Mouse (Mus musculus) MEL (cell line): ENCODE measurements around the gene Calhm2. TPM values are rescaled to one million over a fixed set of nuclear protein-coding genes. Genes with fewer than 3 reads are reported as not detected.

Experiments
- DNase-seq: peaks from one replicate; pipeline ENCODE4 v3.0.0; 2011; ENCODE audit warnings: low read depth, low spot score
- H3K27ac ChIP-seq: 2 replicates; pipeline ENCODE4 v1.5.1; 2012; ENCODE audit warnings: low read depth, mild to moderate bottlenecking, control low read depth, low read length, moderate library complexity; ENCODE audit not compliant: control insufficient read depth
- H3K27me3 ChIP-seq, 2 experiments: fragments of 150-350 bp in 1 of 2; sonication (generic) in 1 of 2; 2 replicates each; pipeline ENCODE4 v1.6.1; 2012; ENCODE audit warnings: low read length in 2 of 2, mild to moderate bottlenecking in 2 of 2, improper control_type of control experiment in 1 of 2, moderate library complexity in 1 of 2; ENCODE audit not compliant: insufficient read depth in 2 of 2, control insufficient read depth in 1 of 2
- H3K36me3 ChIP-seq, 2 experiments: 2 replicates each; pipeline ENCODE4 v1.6.1; 2012 to 2014; ENCODE audit warnings: low read length in 2 of 2, improper control_type of control experiment in 1 of 2, inconsistent platforms in 1 of 2, mild to moderate bottlenecking in 1 of 2; ENCODE audit not compliant: insufficient read depth in 2 of 2, control insufficient read depth in 1 of 2
- H3K4me1 ChIP-seq, 2 experiments: fragments of 150-350 bp in 1 of 2; sonication (generic) in 1 of 2; 2 replicates each; pipeline ENCODE4 v1.6.1; 2012; ENCODE audit warnings: low read length in 2 of 2, improper control_type of control experiment in 1 of 2, mild to moderate bottlenecking in 1 of 2; ENCODE audit not compliant: insufficient read depth in 2 of 2, control insufficient read depth in 1 of 2
- H3K4me3 ChIP-seq, 2 experiments: fragments of 150-350 bp in 1 of 2; sonication (generic) in 1 of 2; 2 replicates each; pipeline ENCODE4 v1.5.1; 2012; ENCODE audit warnings: low read depth in 2 of 2, low read length in 2 of 2, mild to moderate bottlenecking in 2 of 2, moderate library complexity in 2 of 2, control low read depth in 1 of 2, improper control_type of control experiment in 1 of 2; ENCODE audit not compliant: control insufficient read depth in 1 of 2, insufficient read depth in 1 of 2
- H3K79me2 ChIP-seq: 2 replicates; pipeline ENCODE4 v1.6.1; 2012; ENCODE audit warnings: mild to moderate bottlenecking, low read length, moderate library complexity; ENCODE audit not compliant: control insufficient read depth, poor library complexity, insufficient read depth
- H3K9ac ChIP-seq: 2 replicates; pipeline ENCODE4 v1.6.1; 2012; ENCODE audit warnings: low read depth, mild to moderate bottlenecking, control low read depth, low read length, moderate library complexity; ENCODE audit not compliant: control insufficient read depth, poor library complexity, severe bottlenecking
- H3K9me3 ChIP-seq: fragments of 150-350 bp; sonication (generic); replicated peaks from 2 replicates; pipeline ENCODE4 v1.6.1; 2012; ENCODE audit warnings: mild to moderate bottlenecking, low read length, improper control_type of control experiment, moderate library complexity; ENCODE audit not compliant: insufficient read depth
- BHLHE40 ChIP-seq: IDR thresholded peaks from 2 replicates; pipeline ENCODE4 v1.6.1; 2012; ENCODE audit warnings: low read depth, mild to moderate bottlenecking, inconsistent platforms, low read length, improper control_type of control experiment, borderline replicate concordance
- CHD1 ChIP-seq: IDR thresholded peaks from 2 replicates; pipeline ENCODE4 v1.6.1; 2012; ENCODE audit warnings: low read depth, mild to moderate bottlenecking, inconsistent platforms, low read length, improper control_type of control experiment
- CTCF ChIP-seq, 3 experiments: IDR thresholded peaks in 2 of 3; conservative IDR thresholded peaks in 1 of 3; 2 replicates each; pipeline ENCODE4 v1.5.1; 2011 to 2012; ENCODE audit warnings: low read length in 3 of 3, low read depth in 2 of 3, mild to moderate bottlenecking in 2 of 3, improper control_type of control experiment in 1 of 3, inconsistent platforms in 1 of 3, mixed read lengths in 1 of 3, moderate library complexity in 1 of 3; ENCODE audit not compliant: control insufficient read depth in 1 of 3, insufficient read depth in 1 of 3, poor library complexity in 1 of 3, severe bottlenecking in 1 of 3
- E2F4 ChIP-seq: IDR thresholded peaks from 2 replicates; pipeline ENCODE4 v1.6.1; 2011; ENCODE audit warnings: low read depth, low read length, improper control_type of control experiment, borderline replicate concordance
- ELF1 ChIP-seq: IDR thresholded peaks from 2 replicates; pipeline ENCODE4 v1.6.1; 2014; ENCODE audit warnings: low read depth, mild to moderate bottlenecking, inconsistent platforms, low read length, improper control_type of control experiment, moderate library complexity
- ETS1 ChIP-seq: IDR thresholded peaks from 2 replicates; pipeline ENCODE4 v1.6.1; 2012; ENCODE audit warnings: low read depth, mild to moderate bottlenecking, inconsistent platforms, low read length, improper control_type of control experiment, moderate library complexity
- HCFC1 ChIP-seq: IDR thresholded peaks from 2 replicates; pipeline ENCODE4 v1.6.1; 2012; ENCODE audit warnings: low read depth, mild to moderate bottlenecking, inconsistent platforms, low read length, improper control_type of control experiment, moderate library complexity
- MAFK ChIP-seq: IDR thresholded peaks from 2 replicates; pipeline ENCODE4 v1.6.1; 2011; ENCODE audit warnings: low read depth, mild to moderate bottlenecking, low read length, improper control_type of control experiment, borderline replicate concordance
- MEF2A ChIP-seq: IDR thresholded peaks from 2 replicates; pipeline ENCODE4 v1.6.1; 2014; ENCODE audit warnings: low read depth, mild to moderate bottlenecking, inconsistent platforms, low read length, improper control_type of control experiment; ENCODE audit not compliant: poor library complexity, insufficient replicate concordance, severe bottlenecking; ENCODE audit errors: extremely low read depth
- MXI1 ChIP-seq: IDR thresholded peaks from 2 replicates; pipeline ENCODE4 v1.6.1; 2011; ENCODE audit warnings: mild to moderate bottlenecking, low read depth, low read length, improper control_type of control experiment
- MYC ChIP-seq: IDR thresholded peaks from 2 replicates; pipeline ENCODE4 v1.6.1; 2011; ENCODE audit warnings: low read depth, mild to moderate bottlenecking, low read length, improper control_type of control experiment, moderate library complexity
- NELFE ChIP-seq: IDR thresholded peaks from 2 replicates; pipeline ENCODE4 v1.6.1; 2011; ENCODE audit warnings: low read depth, low read length, improper control_type of control experiment
- NRF1 ChIP-seq: IDR thresholded peaks from 2 replicates; pipeline ENCODE4 v1.6.1; 2014; ENCODE audit warnings: low read depth, mild to moderate bottlenecking, inconsistent platforms, low read length, improper control_type of control experiment, moderate library complexity; ENCODE audit not compliant: poor library complexity, insufficient read depth, severe bottlenecking
- POLR2A ChIP-seq, 2 experiments: IDR thresholded peaks; 2 replicates each; pipeline ENCODE4 v1.6.1; 2011 to 2012; ENCODE audit warnings: low read length in 2 of 2, mild to moderate bottlenecking in 2 of 2, control low read depth in 1 of 2, improper control_type of control experiment in 1 of 2, low read depth in 1 of 2, moderate library complexity in 1 of 2; ENCODE audit not compliant: control insufficient read depth in 1 of 2, insufficient read depth in 1 of 2, poor library complexity in 1 of 2
- POLR2AphosphoS2 ChIP-seq: IDR thresholded peaks from 2 replicates; pipeline ENCODE4 v1.6.1; 2011; ENCODE audit warnings: low read length, improper control_type of control experiment
- POLR2AphosphoS5 ChIP-seq: IDR thresholded peaks from 2 replicates; pipeline ENCODE4 v1.6.1; 2012; ENCODE audit warnings: low read depth, borderline replicate concordance, mild to moderate bottlenecking, inconsistent platforms, low read length, moderate library complexity, mixed read lengths
- RAD21 ChIP-seq: IDR thresholded peaks from 2 replicates; pipeline ENCODE4 v1.6.1; 2011; ENCODE audit warnings: mild to moderate bottlenecking, low read depth, low read length, improper control_type of control experiment
- SIN3A ChIP-seq: IDR thresholded peaks from 2 replicates; pipeline ENCODE4 v1.6.1; 2012; ENCODE audit warnings: low read length, improper control_type of control experiment, inconsistent platforms
- TBP ChIP-seq: IDR thresholded peaks from 2 replicates; pipeline ENCODE4 v1.8.0; 2011; ENCODE audit warnings: low read depth, low read length, improper control_type of control experiment
- TCF12 ChIP-seq: IDR thresholded peaks from 2 replicates; pipeline ENCODE4 v1.6.1; 2014; ENCODE audit warnings: low read depth, mild to moderate bottlenecking, inconsistent platforms, low read length, improper control_type of control experiment, moderate library complexity
- UBTF ChIP-seq: IDR thresholded peaks from 2 replicates; pipeline ENCODE4 v1.6.1; 2012; ENCODE audit warnings: low read depth, mild to moderate bottlenecking, inconsistent platforms, low read length, improper control_type of control experiment, moderate library complexity, borderline replicate concordance; ENCODE audit not compliant: insufficient read depth
- USF1 ChIP-seq: IDR thresholded peaks from 2 replicates; pipeline ENCODE4 v1.6.1; 2014; ENCODE audit warnings: low read depth, mild to moderate bottlenecking, inconsistent platforms, low read length, improper control_type of control experiment, moderate library complexity
- USF2 ChIP-seq, 2 experiments: IDR thresholded peaks; 2 replicates each; pipeline ENCODE4 v1.6.1; 2011 to 2012; ENCODE audit warnings: improper control_type of control experiment in 2 of 2, low read length in 2 of 2, borderline replicate concordance in 1 of 2, inconsistent platforms in 1 of 2, low read depth in 1 of 2, mild to moderate bottlenecking in 1 of 2; ENCODE audit not compliant: insufficient read depth in 1 of 2
- ZKSCAN1 ChIP-seq: IDR thresholded peaks from 2 replicates; pipeline ENCODE4 v1.6.1; 2012; ENCODE audit warnings: low read depth, mild to moderate bottlenecking, inconsistent platforms, low read length, improper control_type of control experiment, moderate library complexity
- ZMIZ1 ChIP-seq: IDR thresholded peaks from 2 replicates; pipeline ENCODE4 v1.6.1; 2012; ENCODE audit warnings: low read depth, mild to moderate bottlenecking, inconsistent platforms, low read length, improper control_type of control experiment, moderate library complexity
- polyA plus RNA-seq, 2 experiments: library from polyadenylated mRNA; stranded (reverse) in 1 of 2; unstranded in 1 of 2; fragments of >175 nt in 1 of 2; fragments of >200 nt in 1 of 2; gene quantifications; 2 replicates each; pipeline versions ENCODE4 v1.2.1 to v1.2.4; 2012; ENCODE audit warnings: low replicate concordance in 2 of 2, low read depth in 1 of 2; ENCODE audit not compliant: insufficient read length in 2 of 2, insufficient read depth in 1 of 2, missing spikeins in 1 of 2
- total RNA-seq: library from RNA; depleted of rRNA; stranded (reverse); fragments of 300-350 nt; gene quantifications from 2 replicates; pipeline ENCODE4 v1.2.3, GENCODE M21; 2012

Gene Calhm2
- total and polyA plus RNA-seq, 3 experiments, result 11.1 to 11.2 TPM; not detected in 1

DNA sequence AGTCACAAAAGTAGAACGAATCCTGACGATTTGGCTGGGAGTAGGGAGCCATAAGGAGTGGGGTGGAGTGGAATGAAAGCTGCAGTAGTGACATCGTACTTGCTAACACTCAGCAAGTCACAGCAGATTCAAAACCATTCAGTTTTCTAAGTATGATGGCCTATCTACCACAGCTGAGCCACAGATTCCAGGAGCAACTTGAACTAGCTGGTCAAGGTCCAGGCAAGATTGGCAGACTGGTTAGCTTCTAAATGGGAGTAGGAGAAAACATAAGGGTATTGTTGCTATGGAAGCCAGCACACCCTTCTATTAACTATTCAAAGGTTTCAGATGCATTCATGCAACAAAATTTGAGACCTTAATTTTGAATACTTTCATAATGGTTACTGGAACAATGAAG lies 49.9 kb downstream of the Calhm2 start:
- Histone ChIP-seq H3K36me3 (peaks cover 29 to 42% of the 10 kb centered on the region in 2 experiments), H3K9me3 (no peaks in the 10 kb centered on the region), H3K27me3 (no peaks in the 10 kb centered on the region), H3K9ac (no peak overlapping the region), H3K79me2 (peaks cover 64% of the 10 kb centered on the region), H3K27ac (no peak overlapping the region)
- DNase-seq, result no peak
- TF ChIP-seq POLR2AphosphoS5, result 0 out of 2 replicates have a peak, but pooled peaks have one; percentile 36
- no peak for TF ChIP-seq BHLHE40
- TF ChIP-seq ETS1, result no peak
- peak; percentile 5; the same call in 1 of the 2 replicates for TF ChIP-seq ZMIZ1
- no peak for TF ChIP-seq ZKSCAN1
- TF ChIP-seq MEF2A, result no peak
- TF ChIP-seq POLR2AphosphoS2, result 0 out of 2 replicates have a peak, but pooled peaks have one; percentile 20
- TF ChIP-seq USF2 (IDR thresholded peaks at IDR 0.05; ENCODE audit: borderline replicate concordance in 1 of 2, insufficient read depth in 1 of 2, low read depth in 1 of 2, low read length in 2 of 2), result no peak
- TF ChIP-seq MAFK, result no peak
- TF ChIP-seq RAD21, result no peak
- TF ChIP-seq, all 39 proteins: peak for 3
- Histone ChIP-seq H3K4me3 (peak overlapping the region in 1 of 2 experiments; percentile 6; a peak in 1 of 4 replicates), H3K4me1 (peaks cover 10 to 18% of the 10 kb centered on the region in 2 experiments)

DNA sequence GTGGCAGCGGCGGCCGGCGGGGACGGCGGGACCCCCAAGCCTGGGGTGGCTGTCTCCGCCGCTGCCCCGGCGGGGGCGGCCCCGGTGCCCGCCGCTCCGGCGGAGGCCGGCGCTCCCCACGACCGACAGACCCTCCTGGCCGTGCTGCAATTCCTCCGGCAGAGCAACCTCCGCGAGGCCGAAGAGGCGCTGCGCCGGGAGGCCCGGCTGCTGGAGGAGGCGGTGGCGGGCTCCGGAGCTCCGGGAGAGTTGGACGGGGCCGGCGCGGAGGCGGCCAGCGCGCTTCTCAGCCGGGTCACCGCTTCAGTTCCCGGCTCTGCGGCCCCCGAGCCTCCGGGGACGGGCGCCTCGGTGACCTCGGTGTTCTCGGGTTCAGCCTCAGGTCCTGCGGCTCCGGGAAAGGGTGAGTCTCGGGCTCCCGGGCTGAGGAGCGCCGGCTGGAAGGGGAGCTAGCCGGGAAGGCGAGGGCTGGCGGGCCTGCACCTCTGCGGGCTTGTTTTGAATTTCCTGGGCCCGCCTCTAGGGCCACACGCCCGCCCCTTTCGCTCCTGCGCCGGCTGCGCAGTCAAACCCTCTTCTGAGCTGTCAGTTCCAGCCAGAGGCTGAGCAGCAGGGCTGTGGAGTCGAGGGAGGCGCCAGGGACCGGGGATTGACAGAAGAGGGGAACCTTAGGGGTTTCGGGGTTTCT lies 70.0 kb downstream of the Calhm2 start:
- peak overlapping the region; percentile 92 for H3K9ac ChIP-seq
- H3K27ac ChIP-seq, result peak overlapping the region; percentile 68
- H3K79me2 ChIP-seq, result peaks cover 25% of the 10 kb centered on the region
- H3K27me3 ChIP-seq, result no peaks in the 10 kb centered on the region
- peaks cover 5 to 16% of the 10 kb centered on the region in 2 experiments for H3K4me1 ChIP-seq
- H3K9me3 ChIP-seq, result no peaks in the 10 kb centered on the region
- H3K36me3 ChIP-seq, result peaks cover 14 to 24% of the 10 kb centered on the region in 2 experiments
- TF ChIP-seq MAFK (no peak), TBP (peak; percentile 85), HCFC1 (peak; percentile 75), SIN3A (peak; percentile 95), ZMIZ1 (peak; percentile 84), POLR2AphosphoS5 (no peak), TCF12 (peak; percentile 60), CTCF (IDR thresholded peaks at IDR 0.05 in 2 of 3, conservative IDR thresholded peaks at IDR 0.05 in 1 of 3; ENCODE audit: control insufficient read depth in 1 of 3, insufficient read depth in 1 of 3, low read depth in 2 of 3, low read length in 3 of 3, poor library complexity in 1 of 3, severe bottlenecking in 1 of 3) (no peak), MXI1 (peak; percentile 94), ZKSCAN1 (no peak), POLR2AphosphoS2 (no peak; the same call in 1 of the 2 replicates), UBTF (peak; percentile 98), MYC (peak; percentile 21; the same call in 1 of the 2 replicates), CHD1 (peak; percentile 95; the same call in 1 of the 2 replicates), ETS1 (no peak), E2F4 (no peak), USF1 (0 out of 2 replicates have a peak, but pooled peaks have one; percentile 14), NELFE (peak; percentile 57), ELF1 (0 out of 2 replicates have a peak, but pooled peaks have one; percentile 40), POLR2A (IDR thresholded peaks at IDR 0.05; ENCODE audit: control insufficient read depth in 1 of 2, insufficient read depth in 1 of 2, low read depth in 1 of 2, low read length in 2 of 2, poor library complexity in 1 of 2) (peak in 1 of 2 experiments; percentile 44; a peak in 2 of 4 replicates), NRF1 (peak; percentile 79)
- H3K4me3 ChIP-seq, result peak overlapping the region; percentile 79 to 91
- DNase-seq, result peak; percentile 96
